Mouse (Mus musculus) liver, adult 2 months (tissue): ENCODE measurements around the gene Abhd5.

Experiments used
- CTCF ChIP-seq: fragments of 200-500 bp; IDR thresholded peaks from 2 replicates; pipeline ENCODE4 v1.5.1; 2011; ENCODE audit warnings: low read depth, low read length, control low read depth
- POLR2A ChIP-seq: fragments of 200-500 bp; IDR thresholded peaks from 2 replicates; pipeline ENCODE4 v1.6.1; 2011; ENCODE audit warnings: low read length, control low read depth; ENCODE audit not compliant: insufficient read depth; ENCODE audit errors: extremely low read depth

- no peak for TF ChIP-seq POLR2A
- TF ChIP-seq CTCF, result no peak
Observed at GRCm38 (mm10) chr9:122415056-122415775, 63.8 kb downstream of the Abhd5 start.
